Comparison of ENCODE assay signal across 8 mouse cellular contexts in genomic region chr19:4037788-4038232, GRCm38 (mm10). TPM values are rescaled to one million over a fixed set of nuclear protein-coding genes. Genes with fewer than 3 reads are reported as not detected.
DNase-seq lines count a peak whose midpoint lies in the region; ATAC-seq and TF ChIP-seq lines count a peak whose summit lies in the region.

TSS of gene Gstp1 (minus strand) at chr19:4037985.

- peaks cover 49% of the 10 kb centered on the region for H3K4me1 ChIP-seq in E14TG2a.4 (replicated peaks; ENCODE audit: low read depth, low read length)
- peaks cover 18% of the 10 kb centered on the region for H3K4me1 ChIP-seq in forebrain, embryonic 13.5 days
- peaks cover 8% of the 10 kb centered on the region for H3K4me1 ChIP-seq in heart, postnatal 0 days (ENCODE audit: control insufficient read depth, insufficient read depth)
- peaks cover 3 to 23% of the 10 kb centered on the region in 2 experiments; a peak in 2 of 4 replicates for H3K4me1 ChIP-seq in liver, embryonic 14.5 days (replicated peaks; ENCODE audit: control insufficient read depth in 2 of 2, insufficient read depth in 2 of 2, low read length in 1 of 2)
- no peaks in the 10 kb centered on the region for H3K4me1 ChIP-seq in neural tube, embryonic 11.5 days (ENCODE audit: control insufficient read depth, insufficient read depth, low read length)
- peaks cover 12% of the 10 kb centered on the region for H3K4me1 ChIP-seq in stomach, embryonic 16.5 days (ENCODE audit: control insufficient read depth, insufficient read depth, low read length)

- peak within 1 kb of the TSS; percentile 49; the same call in 1 of the 2 replicates for H3K27ac ChIP-seq in forebrain, embryonic 13.5 days
- H3K27ac ChIP-seq in heart, postnatal 0 days (ENCODE audit: low read depth) = peak within 1 kb of the TSS; percentile 58
- H3K27ac ChIP-seq in liver, embryonic 14.5 days = peak within 1 kb of the TSS; percentile 10
- H3K27ac ChIP-seq in neural tube, embryonic 11.5 days (ENCODE audit: low read depth, low read length) = peak within 1 kb of the TSS; percentile 1; the same call in 1 of the 2 replicates
- peak within 1 kb of the TSS; percentile 90 for H3K27ac ChIP-seq in stomach, embryonic 16.5 days (ENCODE audit: low read length)

- H3K4me3 ChIP-seq in E14TG2a.4 (replicated peaks; ENCODE audit: low read length) = peak within 1 kb of the TSS; percentile 79
- peak within 1 kb of the TSS; percentile 67 for H3K4me3 ChIP-seq in forebrain, embryonic 13.5 days
- peak within 1 kb of the TSS; percentile 63 for H3K4me3 ChIP-seq in heart, postnatal 0 days (ENCODE audit: low read depth, low read length)
- peak within 1 kb of the TSS; percentile 62 to 81 for H3K4me3 ChIP-seq in liver, embryonic 14.5 days (ENCODE audit: insufficient read depth in 1 of 2, low read depth in 2 of 2, low read length in 2 of 2)
- H3K4me3 ChIP-seq in neural tube, embryonic 11.5 days (ENCODE audit: low read depth, low read length) = peak within 1 kb of the TSS; percentile 51
- H3K4me3 ChIP-seq in stomach, embryonic 16.5 days (replicated peaks; ENCODE audit: low read length) = peak within 1 kb of the TSS; percentile 89

- H3K36me3 ChIP-seq in E14TG2a.4 (ENCODE audit: insufficient read depth, low read length) = peaks cover 26% of the 10 kb centered on the region
- H3K36me3 ChIP-seq in forebrain, embryonic 13.5 days (ENCODE audit: poor library complexity, severe bottlenecking) = 0 out of 2 replicates have a peak, but pooled peaks cover 4% of the 10 kb centered on the region
- 0 out of 2 replicates have a peak, but pooled peaks cover 6% of the 10 kb centered on the region for H3K36me3 ChIP-seq in heart, postnatal 0 days (replicated peaks; ENCODE audit: control insufficient read depth, insufficient read depth, low read length)
- H3K36me3 ChIP-seq in liver, embryonic 14.5 days (replicated peaks; ENCODE audit: control insufficient read depth, insufficient read depth, low read depth) = no peaks in the 10 kb centered on the region; the same call in 1 of the 2 replicates
- no peaks in the 10 kb centered on the region for H3K36me3 ChIP-seq in neural tube, embryonic 11.5 days (ENCODE audit: control insufficient read depth, insufficient read depth, low read length)
- no peaks in the 10 kb centered on the region; the same call in 1 of the 2 replicates for H3K36me3 ChIP-seq in stomach, embryonic 16.5 days (ENCODE audit: control insufficient read depth, insufficient read depth, low read length)

- H3K27me3 ChIP-seq in E14TG2a.4 (ENCODE audit: insufficient read depth, low read length) = no peaks in the 10 kb centered on the region
- no peaks in the 10 kb centered on the region for H3K27me3 ChIP-seq in forebrain, embryonic 13.5 days
- H3K27me3 ChIP-seq in heart, postnatal 0 days (ENCODE audit: control insufficient read depth, insufficient read depth, low read length) = no peaks in the 10 kb centered on the region
- no peaks in the 10 kb centered on the region for H3K27me3 ChIP-seq in liver, embryonic 14.5 days (ENCODE audit: control insufficient read depth, insufficient read depth, low read length)
- H3K27me3 ChIP-seq in neural tube, embryonic 11.5 days (ENCODE audit: control insufficient read depth, insufficient read depth, low read length) = no peaks in the 10 kb centered on the region
- H3K27me3 ChIP-seq in stomach, embryonic 16.5 days (ENCODE audit: control insufficient read depth, insufficient read depth, low read length) = no peaks in the 10 kb centered on the region

- DNase-seq in heart, postnatal 0 days (ENCODE audit: low spot score) = peak; percentile 88
- DNase-seq in kidney, postnatal 36 days = peak; percentile 90 to 94
- DNase-seq in liver, embryonic 14.5 days (ENCODE audit: low read depth in 3 of 3, low spot score in 3 of 3) = peak; percentile 68 to 71 (median 69)
- DNase-seq in neural tube, embryonic 11.5 days (ENCODE audit: low spot score) = peak; percentile 84

- no peaks in the 10 kb centered on the region for H3K9me3 ChIP-seq in E14TG2a.4 (ENCODE audit: low read length)
- no peaks in the 10 kb centered on the region for H3K9me3 ChIP-seq in forebrain, embryonic 13.5 days (replicated peaks)
- no peaks in the 10 kb centered on the region for H3K9me3 ChIP-seq in heart, postnatal 0 days (replicated peaks; ENCODE audit: control insufficient read depth, low read length)
- H3K9me3 ChIP-seq in liver, embryonic 14.5 days (ENCODE audit: control insufficient read depth, low read length) = no peaks in the 10 kb centered on the region
- no peaks in the 10 kb centered on the region for H3K9me3 ChIP-seq in neural tube, embryonic 11.5 days (ENCODE audit: control insufficient read depth, low read length)
- no peaks in the 10 kb centered on the region for H3K9me3 ChIP-seq in stomach, embryonic 16.5 days (replicated peaks; ENCODE audit: control insufficient read depth, low read length)

- TF ChIP-seq EP300 in heart, postnatal 0 days (IDR thresholded peaks at IDR 0.05; ENCODE audit: low read depth) = no peak
- no peak for TF ChIP-seq EP300 in liver, embryonic 14.5 days (IDR thresholded peaks at IDR 0.05; ENCODE audit: low read depth)

- TF ChIP-seq CTCF in E14TG2a.4 (conservative IDR thresholded peaks at IDR 0.05; ENCODE audit: low read length) = no peak
- peak; percentile 24 for TF ChIP-seq CTCF in heart, postnatal 0 days (IDR thresholded peaks at IDR 0.05; ENCODE audit: low read depth)
- peak; percentile 59 for TF ChIP-seq CTCF in liver, embryonic 14.5 days (IDR thresholded peaks at IDR 0.05; ENCODE audit: low read depth)

- peak; percentile 70; the same call in 1 of the 2 replicates for ATAC-seq in cerebellum, adult (ENCODE audit: insufficient number of reproducible peaks, low FRiP score, low TSS enrichment)
- ATAC-seq in forebrain, embryonic 13.5 days = peak; percentile 85
- peak; percentile 90 for ATAC-seq in heart, postnatal 0 days (ENCODE audit: insufficient read depth, low read depth)
- peak; percentile 80 for ATAC-seq in liver, embryonic 14.5 days (ENCODE audit: insufficient read depth)
- peak; percentile 61 for ATAC-seq in neural tube, embryonic 11.5 days (ENCODE audit: insufficient read depth, low FRiP score, low TSS enrichment)
- ATAC-seq in stomach, embryonic 16.5 days (ENCODE audit: insufficient read depth, low FRiP score) = peak; percentile 87

- peak within 1 kb of the TSS; percentile 80 for H3K4me2 ChIP-seq in forebrain, embryonic 13.5 days
- H3K4me2 ChIP-seq in heart, postnatal 0 days (ENCODE audit: low read depth, low read length) = peak within 1 kb of the TSS; percentile 84
- peak within 1 kb of the TSS; percentile 64 for H3K4me2 ChIP-seq in liver, embryonic 14.5 days (ENCODE audit: low read depth)
- H3K4me2 ChIP-seq in neural tube, embryonic 11.5 days (ENCODE audit: low read depth) = peak within 1 kb of the TSS; percentile 57
- H3K4me2 ChIP-seq in stomach, embryonic 16.5 days (ENCODE audit: low read depth, low read length) = peak within 1 kb of the TSS; percentile 90

- WGBS in forebrain, embryonic 13.5 days = 0% methylated on average over 26 of the region's 26 CpGs
- under 1% methylated on average over 26 of the region's 26 CpGs for WGBS in heart, postnatal 0 days
- WGBS in liver, embryonic 14.5 days (ENCODE audit: insufficient replicate concordance) = 0% methylated on average over 26 of the region's 26 CpGs
- WGBS in neural tube, embryonic 11.5 days = under 1% methylated on average over 26 of the region's 26 CpGs
- 0% methylated on average over 26 of the region's 26 CpGs for WGBS in stomach, embryonic 16.5 days

- H3K9ac ChIP-seq in forebrain, embryonic 13.5 days = peak within 1 kb of the TSS; percentile 79
- peak within 1 kb of the TSS; percentile 71 for H3K9ac ChIP-seq in heart, postnatal 0 days (replicated peaks; ENCODE audit: low read depth, low read length)
- H3K9ac ChIP-seq in liver, embryonic 14.5 days (replicated peaks) = peak within 1 kb of the TSS; percentile 68
- peak within 1 kb of the TSS; percentile 74 for H3K9ac ChIP-seq in neural tube, embryonic 11.5 days (ENCODE audit: low read length)
- peak within 1 kb of the TSS; percentile 94 for H3K9ac ChIP-seq in stomach, embryonic 16.5 days (ENCODE audit: low read length)

RNA-seq across cellular contexts. Expression of gene Gstp1, which starts in this region (rescaled TPM):
- 390 and 392 TPM in 2 replicates for polyA plus RNA-seq in forebrain, embryonic 13.5 days (2015; fragmentation: Nextera tagmentation; extraction: Ambion mirVana)
- 266 and 311 TPM in 2 replicates for total RNA-seq in heart, postnatal 0 days (2014; rRNA removed; ENCODE audit: low replicate concordance)
- 440 and 449 TPM in 2 replicates for polyA plus RNA-seq in heart, postnatal 0 days (2015; fragmentation: Nextera tagmentation; extraction: Ambion mirVana)
- 230 and 274 TPM in 2 replicates for polyA plus RNA-seq in liver, embryonic 14.5 days (2012; rRNA removed)
- polyA plus RNA-seq in liver, embryonic 14.5 days (2014; fragmentation: Nextera tagmentation; extraction: Ambion mirVana) = 511 and 557 TPM in 2 replicates
- polyA plus RNA-seq in neural tube, embryonic 11.5 days (2014; fragmentation: Nextera tagmentation; extraction: Ambion mirVana) = 361 TPM in 2 replicates
- 793 and 833 TPM in 2 replicates for polyA plus RNA-seq in stomach, embryonic 16.5 days (2015; fragmentation: Nextera tagmentation; extraction: Ambion mirVana)

Comparison
In these comparisons a context has a peak if more than half of its experiments do, and no peak if none do; other contexts are left out.
1. Peak in every context shown above with its lines: DNase-seq, ATAC-seq, H3K4me3 ChIP-seq and H3K27ac ChIP-seq.
2. H3K27ac ChIP-seq: peak in every context shown above with its lines; median percentile 90 in stomach, embryonic 16.5 days; 58 in heart, postnatal 0 days; 49 in forebrain, embryonic 13.5 days; 10 in liver, embryonic 14.5 days; 1 in neural tube, embryonic 11.5 days.